Mouse (Mus musculus) ovary, postnatal 14 days (tissue): Measurements from ENCODE around the gene Chrnd.

ENCODE experiments used
- DNase-seq: peaks from one replicate; pipeline ENCODE4 v3.0.0; 2022; ENCODE audit warnings: low spot score

Gene Chrnd

DNA sequence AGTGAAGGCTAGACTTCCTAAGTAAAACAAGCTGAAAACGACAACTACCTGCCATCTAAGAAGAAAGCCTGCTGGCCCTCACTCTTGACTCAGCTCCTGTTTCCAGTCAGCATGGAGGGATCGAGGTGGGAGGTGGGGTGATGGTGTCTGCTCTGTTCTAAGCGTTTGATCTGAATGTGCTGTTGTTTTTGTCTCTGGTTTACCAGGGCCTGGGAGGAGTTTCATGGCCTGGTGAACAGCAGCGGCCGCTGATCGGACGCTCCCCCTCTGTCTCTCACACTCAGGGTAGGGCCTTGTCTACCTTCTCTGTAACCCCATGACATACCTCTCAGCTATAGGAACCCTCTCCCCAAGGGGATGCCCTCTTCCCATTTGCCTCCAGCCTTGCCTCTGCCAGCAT lies 41.8 kb downstream of the Chrnd start:
- no peak for DNase-seq

DNA sequence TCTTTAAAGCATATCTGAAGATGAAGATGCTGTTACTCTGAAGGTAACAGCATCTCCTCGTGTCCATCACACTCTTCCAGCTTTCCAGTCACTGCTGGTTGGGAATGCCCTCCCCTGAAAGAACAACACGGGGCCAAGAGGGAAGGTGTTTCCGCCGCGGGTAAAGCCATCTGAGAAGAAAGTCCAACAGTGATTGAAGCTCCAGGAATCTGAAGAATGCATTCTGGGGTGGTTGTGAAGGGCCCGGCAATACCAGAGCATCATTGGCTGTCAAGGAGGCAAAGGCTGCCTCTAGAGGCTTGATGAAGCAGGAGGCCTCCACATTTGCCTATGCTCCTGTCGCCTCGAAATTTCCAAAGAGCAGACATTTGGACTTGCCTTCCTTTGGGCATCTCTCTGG lies 48.6 kb downstream of the Chrnd start:
- no peak for DNase-seq

DNA sequence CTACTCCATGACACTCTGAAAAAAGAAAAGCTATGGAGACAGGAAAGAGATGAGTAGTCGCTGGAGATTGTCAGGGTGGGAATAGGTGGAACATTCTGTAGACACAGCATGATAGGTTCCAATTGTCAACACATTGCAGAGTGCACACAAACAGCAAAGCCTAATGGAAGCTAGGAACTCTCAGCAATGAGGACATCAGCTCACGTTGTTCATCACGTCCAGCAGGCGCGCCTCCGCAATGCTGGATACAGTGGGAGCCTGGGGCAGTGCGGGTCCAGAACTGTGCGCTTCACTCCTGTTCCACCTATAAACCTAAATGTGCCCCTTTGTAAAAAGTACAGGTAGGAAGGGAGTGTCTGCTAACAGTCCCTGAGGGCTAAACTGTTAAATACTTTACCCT lies 52.6 kb downstream of the Chrnd start:
- DNase-seq = no peak

DNA sequence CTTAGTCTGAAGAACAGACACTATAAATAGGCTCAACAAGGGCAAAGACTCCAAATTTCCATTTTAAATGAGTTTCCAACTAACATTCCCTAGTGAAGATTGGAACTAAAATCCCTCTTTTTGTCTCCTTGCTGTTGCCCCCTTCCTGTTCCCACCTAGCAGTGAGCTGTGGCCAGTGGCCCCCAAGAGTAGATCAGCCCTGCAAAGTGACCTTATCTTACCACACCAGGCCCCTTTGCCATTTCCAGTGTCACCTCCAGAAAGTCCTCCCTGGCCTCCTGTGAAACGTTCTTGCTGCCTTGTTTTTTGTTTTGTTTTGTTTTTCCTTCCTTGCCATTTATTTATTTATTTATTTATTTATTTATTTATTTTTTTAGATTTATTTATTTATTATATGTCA lies 55.0 kb downstream of the Chrnd start:
- no peak for DNase-seq

DNA sequence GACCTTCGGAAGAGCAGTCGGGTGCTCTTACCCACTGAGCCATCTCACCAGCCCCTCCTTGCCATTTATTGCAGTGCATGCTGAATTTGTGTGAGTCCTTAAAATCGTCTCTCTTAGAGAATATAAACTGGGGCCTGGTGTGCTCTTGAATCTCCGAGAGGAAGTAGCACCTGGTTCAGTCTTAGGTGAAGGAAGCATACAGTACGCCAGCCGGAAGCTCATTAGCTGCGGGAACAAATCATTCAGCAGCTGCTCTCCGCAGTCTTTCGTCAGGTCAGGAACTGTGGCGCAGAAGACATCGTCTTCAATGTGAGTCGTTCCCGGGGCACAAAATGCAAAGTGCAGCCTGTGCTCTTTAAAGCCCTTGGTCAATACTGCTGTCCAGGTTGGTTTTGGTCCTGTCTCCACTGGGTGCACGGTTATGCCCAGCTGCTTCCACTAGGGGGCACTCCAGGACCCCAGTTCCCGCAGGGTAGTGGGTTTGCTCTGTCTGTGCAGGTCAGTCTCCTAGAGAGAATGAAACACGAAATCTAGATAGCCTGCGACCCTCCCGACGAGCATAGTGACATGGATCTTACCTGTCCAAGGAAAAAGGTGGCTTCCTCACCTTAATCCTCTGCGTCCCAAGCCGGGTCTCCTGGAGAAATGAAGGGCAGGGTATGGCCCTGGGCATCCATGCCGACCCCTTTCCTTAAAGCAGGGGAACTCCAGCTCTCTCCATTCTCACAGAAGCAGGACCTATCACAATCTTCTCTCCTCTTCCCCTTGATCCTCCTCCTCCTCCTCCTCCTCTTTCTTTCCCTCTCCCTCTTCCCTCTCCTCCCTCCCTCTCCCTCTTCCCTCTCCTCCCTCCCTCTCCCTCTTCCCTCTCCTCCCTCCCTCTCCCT lies 55.8 kb downstream of the Chrnd start:
- DNase-seq = peak; percentile 88
